Mouse (Mus musculus): ENCODE data around the gene Apeh.

The Apeh gene

DNA sequence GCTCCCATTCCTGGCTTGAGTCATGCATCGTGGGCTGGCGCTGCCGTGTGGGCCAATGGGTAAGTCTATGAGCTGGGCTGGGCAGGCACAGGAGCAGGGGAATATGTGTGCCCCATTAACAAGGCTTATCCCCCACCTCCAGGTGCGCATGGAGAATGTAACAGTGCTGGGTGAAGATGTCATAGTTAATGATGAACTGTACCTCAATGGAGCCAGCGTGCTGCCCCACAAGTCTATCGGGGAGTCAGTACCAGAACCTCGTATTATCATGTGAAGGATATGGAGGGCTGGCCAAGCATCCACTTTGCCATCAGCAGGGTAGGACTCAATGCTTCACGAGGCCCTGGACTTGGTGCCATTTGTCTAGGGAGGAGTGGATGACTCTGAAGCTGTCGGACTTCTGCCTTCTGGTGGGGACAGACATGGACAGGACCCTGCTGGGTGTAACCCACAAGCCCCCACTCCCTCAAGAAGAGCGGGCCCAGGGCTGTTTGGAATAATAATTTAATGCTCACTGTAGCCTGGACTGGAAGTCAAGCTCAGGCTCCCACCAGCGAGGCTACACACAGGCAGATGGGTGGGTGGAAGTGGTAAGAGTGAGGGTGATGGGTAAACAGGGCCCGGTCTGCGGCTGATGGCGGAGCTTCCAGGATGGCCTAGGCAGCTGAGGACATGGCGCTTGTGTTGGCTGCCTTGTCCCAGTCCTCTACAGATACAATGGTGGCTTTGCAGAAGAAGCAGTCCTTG is 43.0 kb downstream of the Apeh start:
- DNase-seq (ENCODE audit: low spot score in 2 of 2): no peak

DNA sequence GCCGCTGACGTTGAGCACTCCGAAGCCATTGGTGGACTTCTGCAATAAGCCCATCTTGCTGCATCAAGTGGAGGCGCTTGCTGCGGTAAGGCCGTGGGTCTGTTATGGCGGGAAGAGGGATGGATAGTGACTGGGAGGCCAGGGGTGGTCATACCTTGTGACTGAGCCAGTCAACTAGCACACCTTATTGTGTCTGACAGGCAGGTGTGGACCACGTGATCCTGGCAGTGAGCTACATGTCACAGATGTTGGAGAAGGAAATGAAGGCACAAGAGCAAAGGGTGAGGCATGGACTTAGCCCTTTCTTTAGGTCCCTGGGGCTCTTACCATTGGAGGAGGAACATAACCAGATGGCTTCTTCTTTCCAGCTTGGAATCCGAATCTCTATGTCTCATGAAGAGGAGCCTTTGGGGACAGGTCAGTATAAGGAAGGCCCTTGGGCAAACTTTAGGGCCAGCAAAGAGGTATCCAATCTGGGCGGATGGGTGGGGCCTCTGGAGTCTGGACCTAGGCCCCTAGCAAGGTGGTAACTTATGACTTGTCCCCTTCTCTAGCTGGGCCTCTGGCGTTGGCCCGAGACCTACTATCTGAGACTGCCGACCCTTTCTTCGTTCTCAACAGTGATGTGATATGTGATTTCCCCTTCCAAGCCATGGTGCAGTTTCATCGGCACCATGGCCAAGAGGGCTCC is 44.7 kb downstream of the Apeh start:
- DNase-seq (ENCODE audit: low spot score in 2 of 2): no peak

DNA sequence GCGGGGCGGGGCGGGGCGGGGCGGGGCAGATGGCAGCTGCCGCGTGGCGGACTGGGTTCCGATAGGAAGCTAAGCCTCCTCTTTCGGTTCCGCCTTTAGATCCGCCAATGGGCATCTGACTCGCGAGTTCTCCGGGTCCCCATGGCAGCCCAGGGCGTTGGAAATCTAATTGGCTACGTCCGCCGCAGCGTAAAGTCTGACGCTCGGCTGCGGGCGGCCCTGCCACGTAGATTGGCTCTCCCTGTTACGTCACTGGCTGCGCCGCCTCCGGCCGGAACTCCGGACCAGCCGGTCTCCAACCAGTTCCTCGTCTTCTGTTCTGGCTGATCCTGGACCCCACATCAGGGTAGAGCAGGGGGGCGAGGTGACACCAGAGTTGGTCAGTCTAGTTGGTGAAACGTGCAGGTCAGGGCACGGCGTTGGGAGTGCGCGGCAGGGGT is 45.4 kb downstream of the Apeh start, which contains the start of gene Gmppb:
Gene Gmppb, plus strand, starts transcription at position 227 of the 440 bp plus-strand sequence.
- DNase-seq (ENCODE audit: low spot score in 2 of 2): peak; percentile 88 to 92

DNA sequence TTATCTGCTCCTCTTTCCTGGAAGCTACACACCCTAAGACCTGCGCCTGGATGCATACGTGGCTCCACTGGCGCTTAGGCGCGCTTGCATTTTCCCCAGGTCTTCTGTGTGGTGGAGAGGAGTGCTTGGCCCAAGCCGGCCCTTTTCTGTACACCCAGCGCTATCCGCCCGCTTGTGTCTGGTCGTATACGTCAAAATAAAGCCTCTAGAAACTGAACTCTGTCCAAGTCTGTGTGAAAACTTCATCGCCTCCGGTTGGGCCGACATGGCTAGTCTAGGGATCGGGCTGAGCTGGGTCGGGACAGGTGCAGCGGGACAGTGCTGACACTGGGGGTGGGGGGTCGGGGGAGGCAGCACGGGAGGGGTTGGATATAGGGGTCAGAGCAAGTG is 45.8 kb downstream of the Apeh start:
- DNase-seq (ENCODE audit: low spot score in 2 of 2): no peak

DNA sequence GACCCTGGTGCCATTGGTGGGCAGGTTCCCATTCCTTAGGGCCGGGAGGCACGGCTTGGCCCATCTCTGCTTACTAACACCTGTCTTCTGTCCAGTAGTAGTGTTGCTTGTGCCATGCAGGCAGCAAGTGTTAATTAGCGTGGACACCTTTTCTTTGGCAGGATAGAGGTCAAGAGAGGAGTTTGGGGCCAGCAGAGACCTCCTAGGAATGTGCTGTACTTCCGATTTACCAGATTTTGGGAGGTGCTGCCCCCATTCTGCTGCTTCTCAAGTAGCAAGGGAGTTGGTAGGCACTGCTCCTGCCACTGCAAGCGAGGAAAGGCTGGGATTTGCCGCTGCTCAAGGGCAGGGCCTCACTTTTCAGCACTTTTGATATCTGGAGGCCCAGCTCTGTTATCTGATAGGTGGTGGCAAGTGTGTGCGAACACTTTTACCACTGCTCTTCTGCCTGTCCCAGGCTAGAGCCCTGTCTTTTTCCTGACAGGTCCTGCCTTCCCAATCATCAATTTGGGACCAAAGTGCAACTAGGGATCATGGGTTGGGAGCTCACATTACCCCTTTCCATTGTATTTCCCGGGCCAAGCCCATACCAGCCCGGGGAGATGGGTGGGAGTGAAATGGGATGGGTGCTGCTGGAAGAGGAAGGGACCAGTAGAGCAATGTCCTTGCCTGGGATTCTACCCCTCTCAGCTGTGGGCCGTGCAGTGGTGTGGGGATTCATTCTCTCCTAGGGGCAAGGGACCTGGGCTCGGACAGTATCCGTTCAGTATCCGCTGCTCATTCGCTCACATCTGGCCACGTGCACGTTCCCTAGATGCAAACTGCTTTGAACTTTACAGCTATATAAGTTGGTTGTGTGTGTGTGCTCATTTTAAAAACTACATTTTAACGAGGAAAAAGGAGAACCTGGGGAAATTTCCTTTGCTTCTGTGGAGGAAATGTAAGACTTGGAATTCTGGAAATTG is 46.5 kb downstream of the Apeh start:
- no peak for DNase-seq (ENCODE audit: low spot score in 2 of 2)

DNA sequence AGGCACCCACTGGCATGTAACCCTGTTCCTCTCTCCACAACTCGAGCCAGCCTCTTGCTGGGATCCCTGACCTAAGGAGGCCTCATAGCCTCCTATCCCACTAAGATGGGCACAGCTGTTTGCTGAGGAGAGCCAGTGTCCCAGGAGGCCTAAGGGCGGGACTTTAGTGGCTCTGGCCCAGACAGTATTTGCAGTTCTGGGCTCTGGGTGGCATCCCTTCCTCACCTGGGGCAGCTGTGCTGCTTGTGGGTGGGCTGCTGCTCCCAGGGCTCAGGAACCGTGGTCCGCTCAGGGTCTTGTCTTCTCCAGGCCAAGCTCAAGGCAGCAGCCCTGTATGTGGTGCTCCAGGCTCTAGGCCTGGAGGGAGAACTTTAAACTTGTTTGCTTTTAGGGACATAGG is 47.8 kb downstream of the Apeh start:
- DNase-seq (ENCODE audit: low spot score in 2 of 2): no peak

DNA sequence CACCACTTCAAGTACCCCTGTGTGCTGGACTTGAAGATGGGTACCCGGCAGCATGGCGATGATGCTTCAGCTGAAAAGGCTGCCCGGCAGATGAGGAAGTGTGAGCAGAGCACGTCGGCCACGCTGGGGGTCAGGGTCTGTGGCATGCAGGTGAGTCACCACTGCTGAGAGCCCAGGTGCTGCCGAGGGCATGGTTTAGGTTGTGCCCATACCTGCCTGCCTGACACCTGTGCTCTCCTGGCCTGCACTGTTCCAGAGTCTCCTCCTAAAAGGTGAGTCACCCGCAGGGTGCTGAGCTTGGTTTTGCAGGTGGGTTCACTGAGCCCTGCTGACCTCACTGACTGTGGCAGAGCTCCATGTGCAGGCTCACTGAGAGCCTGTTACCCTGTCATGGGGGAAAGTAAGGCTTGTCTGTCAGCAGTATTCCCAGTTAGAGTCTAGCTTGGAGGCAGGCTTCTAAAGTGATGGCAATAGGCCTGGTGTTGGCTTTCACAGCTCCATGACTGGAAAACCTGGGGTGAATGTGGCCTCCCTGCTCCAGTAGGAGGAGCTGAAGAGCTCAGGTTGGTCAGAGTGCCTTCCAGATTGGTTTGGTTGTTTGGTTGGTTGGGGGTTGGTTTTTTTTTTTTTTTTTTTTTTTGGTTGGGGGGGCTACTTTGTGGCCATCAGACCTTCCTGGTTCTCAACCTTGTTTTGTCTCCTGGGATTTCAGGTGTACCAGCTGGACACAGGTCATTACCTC is 49.5 kb downstream of the Apeh start:
- DNase-seq (ENCODE audit: low spot score in 2 of 2): no peak
